Mouse (Mus musculus): ENCODE data around the gene Gm10570. TPM values are rescaled to one million over a fixed set of nuclear protein-coding genes. Genes with fewer than 3 reads are reported as not detected.

The Gm10570 gene
- total and polyA plus RNA-seq, 3 experiments = not detected

DNA sequence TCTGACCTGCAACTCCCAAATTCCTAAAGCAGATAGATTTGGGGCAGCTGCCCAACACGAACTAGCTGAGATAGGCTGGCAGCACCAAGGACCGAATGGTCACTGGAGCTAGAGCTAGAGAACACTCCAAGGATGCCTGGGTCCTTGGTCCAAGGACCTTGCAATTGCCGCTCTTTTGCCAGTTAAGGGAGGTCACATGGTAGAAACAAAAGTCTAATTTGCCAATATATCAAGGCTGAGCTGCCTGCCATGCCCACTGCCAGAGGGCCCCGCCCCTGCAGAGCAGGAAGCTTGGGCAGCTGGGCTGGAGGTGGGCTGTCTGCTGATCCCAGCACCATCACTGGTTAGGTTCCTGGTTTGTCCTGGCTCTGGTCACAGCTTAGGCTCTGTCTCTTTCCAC, 5.1 kb upstream of the Gm10570 start:
- DNase-seq (ENCODE audit: low read depth, low spot score) = no peak
- H3K27me3 ChIP-seq (ENCODE audit: control insufficient read depth in 1 of 2, insufficient read depth in 2 of 2, low read length in 2 of 2) = no peaks in the 10 kb centered on the region
- H3K9me3 ChIP-seq (replicated peaks; ENCODE audit: insufficient read depth, low read length) = no peaks in the 10 kb centered on the region
- H3K79me2 ChIP-seq (ENCODE audit: control insufficient read depth, insufficient read depth, low read length, poor library complexity) = no peaks in the 10 kb centered on the region
- H3K4me1 ChIP-seq (ENCODE audit: control insufficient read depth in 1 of 2, insufficient read depth in 2 of 2, low read length in 2 of 2) = no peaks in the 10 kb centered on the region
- H3K4me3 ChIP-seq (ENCODE audit: control insufficient read depth in 1 of 2, insufficient read depth in 1 of 2, low read depth in 2 of 2, low read length in 2 of 2) = no peak overlapping the region
- H3K9ac ChIP-seq (ENCODE audit: control insufficient read depth, low read depth, low read length, poor library complexity, severe bottlenecking) = no peak overlapping the region
- no peak for TF ChIP-seq NELFE (IDR thresholded peaks at IDR 0.05; ENCODE audit: low read depth, low read length)
- no peak for TF ChIP-seq TAL1 (IDR thresholded peaks at IDR 0.05; ENCODE audit: low read length)
- TF ChIP-seq ZC3H11A (IDR thresholded peaks at IDR 0.05; ENCODE audit: low read depth, low read length) = no peak
- TF ChIP-seq ETS1 (IDR thresholded peaks at IDR 0.05; ENCODE audit: low read depth, low read length) = no peak
- TF ChIP-seq CHD1 (IDR thresholded peaks at IDR 0.05; ENCODE audit: low read depth, low read length) = no peak
- no peak overlapping the region for H3K27ac ChIP-seq (ENCODE audit: control insufficient read depth, low read depth, low read length)
- no peaks in the 10 kb centered on the region; a peak in 1 of 4 replicates for H3K36me3 ChIP-seq (ENCODE audit: control insufficient read depth in 1 of 2, insufficient read depth in 2 of 2, low read length in 2 of 2)

DNA sequence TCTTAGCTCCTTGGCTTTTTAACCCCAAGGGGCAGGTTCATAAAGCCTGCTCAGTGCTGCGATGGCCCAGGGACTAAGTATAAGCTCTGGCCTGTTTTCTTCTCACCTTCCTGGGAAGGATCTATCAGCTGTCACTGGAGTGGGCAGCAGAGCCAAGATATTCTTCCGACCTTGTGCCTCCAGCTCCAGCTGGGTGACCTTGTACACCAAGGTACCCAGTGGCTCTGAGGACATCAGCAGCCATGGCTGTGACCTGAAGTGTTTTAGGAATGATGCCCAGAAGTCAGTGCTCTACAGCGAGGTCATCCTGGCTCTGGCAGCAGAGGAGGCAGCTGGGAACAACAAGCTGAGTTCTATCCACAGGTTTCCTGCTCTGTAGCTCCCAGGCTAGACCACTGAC, 4.1 kb upstream of the Gm10570 start:
- TF ChIP-seq MYB (IDR thresholded peaks at IDR 0.05; ENCODE audit: low read depth, low read length) = no peak
- no peak for TF ChIP-seq MYC (IDR thresholded peaks at IDR 0.05; ENCODE audit: low read depth, low read length)
- TF ChIP-seq E2F4 (IDR thresholded peaks at IDR 0.05; ENCODE audit: borderline replicate concordance, low read depth, low read length) = no peak
- no peak for TF ChIP-seq SIN3A (IDR thresholded peaks at IDR 0.05; ENCODE audit: low read length)
- no peak for TF ChIP-seq NELFE (IDR thresholded peaks at IDR 0.05; ENCODE audit: low read depth, low read length)
- TF ChIP-seq ZKSCAN1 (IDR thresholded peaks at IDR 0.05; ENCODE audit: low read depth, low read length) = no peak
- no peak for TF ChIP-seq TBP (IDR thresholded peaks at IDR 0.05; ENCODE audit: low read depth, low read length)
- no peak for TF ChIP-seq JUND (IDR thresholded peaks at IDR 0.05; ENCODE audit: low read depth, low read length)
- TF ChIP-seq RAD21 (IDR thresholded peaks at IDR 0.05; ENCODE audit: low read depth, low read length) = no peak
- no peak for TF ChIP-seq KAT2A (conservative IDR thresholded peaks at IDR 0.05; ENCODE audit: low read depth, low read length)
- TF ChIP-seq SMC3 (IDR thresholded peaks at IDR 0.05; ENCODE audit: low read depth, low read length) = no peak
- no peaks in the 10 kb centered on the region for H3K27me3 ChIP-seq (ENCODE audit: control insufficient read depth in 1 of 2, insufficient read depth in 2 of 2, low read length in 2 of 2)
- no peaks in the 10 kb centered on the region for H3K79me2 ChIP-seq (ENCODE audit: control insufficient read depth, insufficient read depth, low read length, poor library complexity)
- H3K4me3 ChIP-seq (ENCODE audit: control insufficient read depth in 1 of 2, insufficient read depth in 1 of 2, low read depth in 2 of 2, low read length in 2 of 2) = no peak overlapping the region
- no peaks in the 10 kb centered on the region for H3K4me1 ChIP-seq (ENCODE audit: control insufficient read depth in 1 of 2, insufficient read depth in 2 of 2, low read length in 2 of 2)
- no peak overlapping the region for H3K9ac ChIP-seq (ENCODE audit: control insufficient read depth, low read depth, low read length, poor library complexity, severe bottlenecking)
- no peak overlapping the region for H3K27ac ChIP-seq (ENCODE audit: control insufficient read depth, low read depth, low read length)
- H3K36me3 ChIP-seq (ENCODE audit: control insufficient read depth in 1 of 2, insufficient read depth in 2 of 2, low read length in 2 of 2) = no peaks in the 10 kb centered on the region; a peak in 1 of 4 replicates
- DNase-seq (ENCODE audit: low read depth, low spot score) = no peak
- H3K9me3 ChIP-seq (replicated peaks; ENCODE audit: insufficient read depth, low read length) = no peaks in the 10 kb centered on the region

DNA sequence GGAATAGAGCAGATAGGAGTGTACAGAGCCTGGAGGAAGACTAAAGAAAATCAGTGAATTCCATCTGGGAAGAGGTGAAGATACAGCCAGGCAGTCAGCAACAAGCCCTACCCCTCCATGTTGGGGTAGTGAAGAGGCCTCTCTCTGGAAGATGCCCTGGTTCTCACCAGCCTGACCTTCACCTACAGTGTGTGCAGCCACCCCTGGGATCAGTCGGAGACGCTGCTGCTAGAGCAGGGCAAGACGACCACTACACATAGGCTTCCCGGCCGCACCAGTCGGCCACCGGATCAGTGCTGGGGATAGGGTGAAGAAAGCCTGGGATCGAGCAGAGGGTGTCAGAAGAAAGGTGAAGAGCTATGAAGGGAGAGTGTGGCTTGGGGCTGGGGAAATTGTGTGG, 780 bp upstream of the Gm10570 start:
- H3K9ac ChIP-seq (ENCODE audit: control insufficient read depth, low read depth, low read length, poor library complexity, severe bottlenecking) = no peak overlapping the region
- TF ChIP-seq ZKSCAN1 (IDR thresholded peaks at IDR 0.05; ENCODE audit: low read depth, low read length) = no peak
- no peak for TF ChIP-seq CHD1 (IDR thresholded peaks at IDR 0.05; ENCODE audit: low read depth, low read length)
- no peak for TF ChIP-seq E2F4 (IDR thresholded peaks at IDR 0.05; ENCODE audit: borderline replicate concordance, low read depth, low read length)
- no peak for TF ChIP-seq ZNF384 (IDR thresholded peaks at IDR 0.05; ENCODE audit: low read depth, low read length)
- no peak for TF ChIP-seq KAT2A (conservative IDR thresholded peaks at IDR 0.05; ENCODE audit: low read depth, low read length)
- TF ChIP-seq ZMIZ1 (IDR thresholded peaks at IDR 0.05; ENCODE audit: low read depth, low read length) = no peak
- no peak for TF ChIP-seq RAD21 (IDR thresholded peaks at IDR 0.05; ENCODE audit: low read depth, low read length)
- no peak for TF ChIP-seq SMC3 (IDR thresholded peaks at IDR 0.05; ENCODE audit: low read depth, low read length)
- no peak for TF ChIP-seq NRF1 (IDR thresholded peaks at IDR 0.05; ENCODE audit: insufficient read depth, low read depth, low read length, poor library complexity, severe bottlenecking)
- TF ChIP-seq ZC3H11A (IDR thresholded peaks at IDR 0.05; ENCODE audit: low read depth, low read length) = no peak
- no peak for DNase-seq (ENCODE audit: low read depth, low spot score)
- no peaks in the 10 kb centered on the region for H3K27me3 ChIP-seq (ENCODE audit: control insufficient read depth in 1 of 2, insufficient read depth in 2 of 2, low read length in 2 of 2)
- H3K4me3 ChIP-seq (ENCODE audit: control insufficient read depth in 1 of 2, insufficient read depth in 1 of 2, low read depth in 2 of 2, low read length in 2 of 2) = no peak overlapping the region
- H3K79me2 ChIP-seq (ENCODE audit: control insufficient read depth, insufficient read depth, low read length, poor library complexity) = no peaks in the 10 kb centered on the region
- H3K4me1 ChIP-seq (ENCODE audit: control insufficient read depth in 1 of 2, insufficient read depth in 2 of 2, low read length in 2 of 2) = no peaks in the 10 kb centered on the region
- no peak overlapping the region for H3K27ac ChIP-seq (ENCODE audit: control insufficient read depth, low read depth, low read length)
- no peaks in the 10 kb centered on the region for H3K36me3 ChIP-seq (ENCODE audit: control insufficient read depth in 1 of 2, insufficient read depth in 2 of 2, low read length in 2 of 2)
- no peaks in the 10 kb centered on the region for H3K9me3 ChIP-seq (replicated peaks; ENCODE audit: insufficient read depth, low read length)

Measured in MEL (cell line).